Mouse (Mus musculus): ENCODE data around the gene Sf3b2. TPM values are rescaled to one million over a fixed set of nuclear protein-coding genes. Genes with fewer than 3 reads are reported as not detected.
A peak's percentile ranks its signal among the peaks of the same experiment; 100 is the strongest.

Sf3b2 gene
- polyA plus RNA-seq, 1 experiment = 109 TPM

GRCm38 (mm10) chr19:5327970-5328369 lies 32.7 kb upstream of the Sf3b2 start:
- no peaks in the 10 kb centered on the region for H3K79me2 ChIP-seq (ENCODE audit: control insufficient read depth, insufficient read depth)
- no peaks in the 10 kb centered on the region for H3K27me3 ChIP-seq (ENCODE audit: control insufficient read depth, insufficient read depth, insufficient read length)
- H3K4me3 ChIP-seq = no peak overlapping the region
- no peak overlapping the region for H3K4me2 ChIP-seq (ENCODE audit: low read depth)
- H3K36me3 ChIP-seq (ENCODE audit: control insufficient read depth, insufficient read depth) = no peaks in the 10 kb centered on the region
- TF ChIP-seq MYOG (IDR thresholded peaks at IDR 0.05; ENCODE audit: control insufficient read depth in 1 of 3, insufficient read depth in 1 of 3, insufficient read length in 2 of 3, low read depth in 2 of 3) (no peak), MYOD1 (IDR thresholded peaks at IDR 0.05; ENCODE audit: control insufficient read depth in 1 of 3, insufficient read length in 2 of 3, low read depth in 2 of 3) (no peak), E2F4 (IDR thresholded peaks at IDR 0.05; ENCODE audit: insufficient read depth) (no peak), CEBPB (IDR thresholded peaks at IDR 0.05; ENCODE audit: insufficient read depth, poor library complexity, severe bottlenecking) (no peak), TCF12 (IDR thresholded peaks at IDR 0.05; ENCODE audit: insufficient read depth, poor library complexity, severe bottlenecking) (no peak), USF1 (IDR thresholded peaks at IDR 0.05; ENCODE audit: low read depth) (no peak), TCF3 (IDR thresholded peaks at IDR 0.05; ENCODE audit: insufficient read length, low read depth) (no peak), MAX (IDR thresholded peaks at IDR 0.05; ENCODE audit: low read depth) (no peak), SRF (IDR thresholded peaks at IDR 0.05; ENCODE audit: control insufficient read depth, insufficient read length, low read depth) (no peak), POLR2AphosphoS2 (IDR thresholded peaks at IDR 0.05; ENCODE audit: insufficient read length, low read depth) (no peak), REST (IDR thresholded peaks at IDR 0.05; ENCODE audit: insufficient read depth, insufficient read length) (no peak), POLR2A (IDR thresholded peaks at IDR 0.05; ENCODE audit: insufficient read length, low read depth) (no peak)
- no peak overlapping the region for H3ac ChIP-seq (ENCODE audit: control insufficient read depth, insufficient read length)

- no peaks in the 10 kb centered on the region for H3K79me2 ChIP-seq (ENCODE audit: control insufficient read depth, insufficient read depth)
- TF ChIP-seq SRF (IDR thresholded peaks at IDR 0.05; ENCODE audit: control insufficient read depth, insufficient read length, low read depth) (no peak), TCF3 (IDR thresholded peaks at IDR 0.05; ENCODE audit: insufficient read length, low read depth) (no peak), CEBPB (IDR thresholded peaks at IDR 0.05; ENCODE audit: insufficient read depth, poor library complexity, severe bottlenecking) (no peak), REST (IDR thresholded peaks at IDR 0.05; ENCODE audit: insufficient read depth, insufficient read length) (no peak), MYOD1 (IDR thresholded peaks at IDR 0.05; ENCODE audit: control insufficient read depth in 1 of 3, insufficient read length in 2 of 3, low read depth in 2 of 3) (no peak), USF1 (IDR thresholded peaks at IDR 0.05; ENCODE audit: low read depth) (no peak), TCF12 (IDR thresholded peaks at IDR 0.05; ENCODE audit: insufficient read depth, poor library complexity, severe bottlenecking) (no peak), POLR2AphosphoS2 (IDR thresholded peaks at IDR 0.05; ENCODE audit: insufficient read length, low read depth) (no peak), E2F4 (IDR thresholded peaks at IDR 0.05; ENCODE audit: insufficient read depth) (no peak), MAX (IDR thresholded peaks at IDR 0.05; ENCODE audit: low read depth) (no peak), MYOG (IDR thresholded peaks at IDR 0.05; ENCODE audit: control insufficient read depth in 1 of 3, insufficient read depth in 1 of 3, insufficient read length in 2 of 3, low read depth in 2 of 3) (no peak), POLR2A (IDR thresholded peaks at IDR 0.05; ENCODE audit: insufficient read length, low read depth) (no peak)
- H3K4me2 ChIP-seq (ENCODE audit: low read depth) = no peak overlapping the region
- H3K36me3 ChIP-seq (ENCODE audit: control insufficient read depth, insufficient read depth) = no peaks in the 10 kb centered on the region
- no peaks in the 10 kb centered on the region for H3K27me3 ChIP-seq (ENCODE audit: control insufficient read depth, insufficient read depth, insufficient read length)
- H3K4me3 ChIP-seq = no peak overlapping the region
- no peak overlapping the region for H3ac ChIP-seq (ENCODE audit: control insufficient read depth, insufficient read length)
Observed at GRCm38 (mm10) chr19:5323801-5324200, 28.5 kb upstream of the Sf3b2 start.

DNA sequence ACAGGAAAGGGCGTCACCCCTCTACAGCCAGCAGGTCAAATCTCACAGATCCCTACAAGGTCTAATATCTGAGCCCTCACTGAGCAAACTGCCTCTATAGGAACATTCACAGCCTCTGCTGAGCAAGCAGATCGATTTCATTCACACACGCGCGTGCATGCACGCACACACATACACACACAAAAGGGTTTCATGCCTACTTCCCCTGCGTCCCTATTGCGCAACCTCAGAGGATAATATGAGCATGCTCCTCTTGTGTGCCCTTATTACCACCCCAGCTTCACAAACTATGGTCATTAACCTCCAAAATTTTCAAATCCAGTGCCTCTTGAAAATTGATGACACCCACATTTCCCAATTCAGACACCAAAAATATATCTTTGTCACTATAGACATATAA lies 17.9 kb upstream of the Sf3b2 start:
- no peaks in the 10 kb centered on the region for H3K27me3 ChIP-seq (ENCODE audit: control insufficient read depth, insufficient read depth, insufficient read length)
- H3K4me2 ChIP-seq (ENCODE audit: low read depth) = no peak overlapping the region
- no peak overlapping the region for H3ac ChIP-seq (ENCODE audit: control insufficient read depth, insufficient read length)
- no peak overlapping the region for H3K4me3 ChIP-seq
- no peak for TF ChIP-seq MYOD1 (IDR thresholded peaks at IDR 0.05; ENCODE audit: control insufficient read depth in 1 of 3, insufficient read length in 2 of 3, low read depth in 2 of 3)
- no peak for TF ChIP-seq USF1 (IDR thresholded peaks at IDR 0.05; ENCODE audit: low read depth)
- TF ChIP-seq CEBPB (IDR thresholded peaks at IDR 0.05; ENCODE audit: insufficient read depth, poor library complexity, severe bottlenecking) = peak; percentile 73
- no peaks in the 10 kb centered on the region for H3K79me2 ChIP-seq (ENCODE audit: control insufficient read depth, insufficient read depth)
- H3K36me3 ChIP-seq (ENCODE audit: control insufficient read depth, insufficient read depth) = no peaks in the 10 kb centered on the region

DNA sequence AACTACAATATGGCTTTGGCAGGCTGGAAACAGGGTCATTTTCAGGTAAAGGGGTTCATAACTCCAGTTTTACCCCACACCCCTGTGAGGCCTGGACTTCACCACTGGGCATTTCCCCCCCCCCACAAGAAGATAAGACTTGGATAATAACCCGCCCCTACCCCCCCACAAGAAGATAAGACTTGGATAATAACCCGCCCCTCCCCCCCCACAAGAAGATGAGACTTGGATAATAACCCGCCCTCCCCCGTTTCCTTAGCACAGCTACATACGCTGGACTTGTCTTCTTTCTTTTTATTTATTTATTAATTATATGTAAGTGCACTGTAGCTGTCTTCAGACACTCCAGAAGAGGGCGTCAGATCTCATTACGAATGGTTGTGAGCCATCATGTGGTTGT lies 13.8 kb upstream of the Sf3b2 start:
- Histone ChIP-seq H3K4me2 (ENCODE audit: low read depth) (no peak overlapping the region), H3K79me2 (ENCODE audit: control insufficient read depth, insufficient read depth) (no peaks in the 10 kb centered on the region)

More for the DNA sequence above, 13.8 kb upstream of the Sf3b2 start:
- H3K27me3 ChIP-seq (ENCODE audit: control insufficient read depth, insufficient read depth, insufficient read length) = no peaks in the 10 kb centered on the region
- H3K4me3 ChIP-seq = no peak overlapping the region
- no peak overlapping the region for H3ac ChIP-seq (ENCODE audit: control insufficient read depth, insufficient read length)
- H3K36me3 ChIP-seq (ENCODE audit: control insufficient read depth, insufficient read depth) = no peaks in the 10 kb centered on the region
- TF ChIP-seq POLR2AphosphoS2 (IDR thresholded peaks at IDR 0.05; ENCODE audit: insufficient read length, low read depth) = no peak
- TF ChIP-seq TCF12 (IDR thresholded peaks at IDR 0.05; ENCODE audit: insufficient read depth, poor library complexity, severe bottlenecking) = no peak
- TF ChIP-seq TCF3 (IDR thresholded peaks at IDR 0.05; ENCODE audit: insufficient read length, low read depth) = no peak
- no peak for TF ChIP-seq MYOG (IDR thresholded peaks at IDR 0.05; ENCODE audit: control insufficient read depth in 1 of 3, insufficient read depth in 1 of 3, insufficient read length in 2 of 3, low read depth in 2 of 3)
- TF ChIP-seq MAX (IDR thresholded peaks at IDR 0.05; ENCODE audit: low read depth) = no peak
- no peak for TF ChIP-seq POLR2A (IDR thresholded peaks at IDR 0.05; ENCODE audit: insufficient read length, low read depth)
- no peak for TF ChIP-seq USF1 (IDR thresholded peaks at IDR 0.05; ENCODE audit: low read depth)
- no peak for TF ChIP-seq SRF (IDR thresholded peaks at IDR 0.05; ENCODE audit: control insufficient read depth, insufficient read length, low read depth)
- TF ChIP-seq MYOD1 (IDR thresholded peaks at IDR 0.05; ENCODE audit: control insufficient read depth in 1 of 3, insufficient read length in 2 of 3, low read depth in 2 of 3) = no peak
- no peak for TF ChIP-seq E2F4 (IDR thresholded peaks at IDR 0.05; ENCODE audit: insufficient read depth)
- no peak for TF ChIP-seq CEBPB (IDR thresholded peaks at IDR 0.05; ENCODE audit: insufficient read depth, poor library complexity, severe bottlenecking)
